Mouse (Mus musculus): Measurements from ENCODE around the gene Zfp352. TPM values are rescaled to one million over a fixed set of nuclear protein-coding genes. Genes with fewer than 3 reads are reported as not detected.

Zfp352 gene
- not detected in 2 replicates for polyA plus RNA-seq (2012; ENCODE audit: low replicate concordance)

GRCm38 (mm10) chr4:90218520-90218919, at the start of gene Zfp352:
Gene Zfp352 (plus strand): TSS chr4:90218820.

